Mouse (Mus musculus) liver, adult (tissue): ENCODE measurements around the gene Hcst.

Source experiments
- GATA4 ChIP-seq: IDR thresholded peaks from 2 replicates; pipeline ENCODE4 v1.6.1; 2014; ENCODE audit warnings: mild to moderate bottlenecking, low read length; ENCODE audit not compliant: insufficient replicate concordance

Hcst gene

GRCm38 (mm10) chr7:30444154-30444970 lies 24.7 kb upstream of the Hcst start:
- no peak for TF ChIP-seq GATA4

- no peak for TF ChIP-seq GATA4
These were observed 24.0 kb upstream of the Hcst start for GRCm38 (mm10) chr7:30443696-30444095.

- no peak for TF ChIP-seq GATA4
These were observed 21.0 kb upstream of the Hcst start for GRCm38 (mm10) chr7:30440697-30441096.

- no peak for TF ChIP-seq GATA4
These were observed 20.1 kb upstream of the Hcst start for GRCm38 (mm10) chr7:30439734-30440133.

GRCm38 (mm10) chr7:30436879-30437278 lies 17.2 kb upstream of the Hcst start:
- TF ChIP-seq GATA4 = no peak

- no peak for TF ChIP-seq GATA4
These were observed 15.5 kb upstream of the Hcst start for GRCm38 (mm10) chr7:30435156-30435555.

- TF ChIP-seq GATA4 = no peak
These were observed 15.0 kb upstream of the Hcst start for GRCm38 (mm10) chr7:30434701-30435100.

- no peak for TF ChIP-seq GATA4
These were observed 14.6 kb upstream of the Hcst start for GRCm38 (mm10) chr7:30434238-30434637.

GRCm38 (mm10) chr7:30431793-30432192 lies 12.1 kb upstream of the Hcst start:
- no peak for TF ChIP-seq GATA4

GRCm38 (mm10) chr7:30430191-30430590 lies 10.5 kb upstream of the Hcst start:
- no peak for TF ChIP-seq GATA4

GRCm38 (mm10) chr7:30429327-30429726 lies 9.7 kb upstream of the Hcst start:
- TF ChIP-seq GATA4 = no peak

GRCm38 (mm10) chr7:30423071-30423641 lies 3.5 kb upstream of the Hcst start:
- TF ChIP-seq GATA4 = no peak

GRCm38 (mm10) chr7:30422560-30422959 lies 2.9 kb upstream of the Hcst start:
- TF ChIP-seq GATA4 = no peak

GRCm38 (mm10) chr7:30421890-30422435 lies 2.3 kb upstream of the Hcst start:
- TF ChIP-seq GATA4 = no peak

GRCm38 (mm10) chr7:30421175-30421889 lies 1.7 kb upstream of the Hcst start, which contains the start of gene Nfkbid:
Gene Nfkbid (plus strand): TSS chr7:30421732.
- TF ChIP-seq GATA4 = no peak

- TF ChIP-seq GATA4 = no peak
These were observed 1.0 kb upstream of the Hcst start for GRCm38 (mm10) chr7:30420673-30421072.
